20 mouse cellular contexts compared by ENCODE assay signal in the genomic region with DNA sequence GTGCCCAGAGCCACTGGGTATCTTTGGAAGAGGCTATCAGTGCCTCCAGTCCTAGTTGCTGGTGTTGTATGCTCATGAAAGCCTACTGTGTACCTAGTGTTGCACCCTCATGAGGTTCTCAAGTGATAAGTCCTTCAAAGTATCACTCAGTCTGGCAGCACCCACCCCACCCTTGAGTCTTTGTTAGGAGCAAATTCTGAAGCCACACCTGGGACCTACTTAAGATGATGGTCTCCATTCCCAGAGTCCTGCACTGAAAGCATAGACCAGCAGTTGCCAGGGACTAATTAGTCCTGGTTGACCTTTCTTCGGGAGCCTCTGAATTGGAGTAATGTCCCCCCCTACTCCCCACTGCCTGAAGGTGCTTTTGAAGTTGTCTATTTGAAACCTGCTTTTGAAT. TPM values are rescaled to one million over a fixed set of nuclear protein-coding genes. Genes with fewer than 3 reads are reported as not detected.
DNase-seq lines count a peak whose midpoint lies in the region; ATAC-seq and TF ChIP-seq lines count a peak whose summit lies in the region.
"Had no signal": no experiment of that assay in that cellular context is flagged by ENCODE, and none has a peak within 500 bp of the region (broad histone marks: within the 10 kb centered on the region; RNA-seq: fewer than 3 reads in every experiment).

No protein-coding gene starts in this region.

- peaks cover 11% of the 10 kb centered on the region for H3K4me1 ChIP-seq in heart, adult 2 months (ENCODE audit: control insufficient read depth, insufficient read depth, low read length)
- H3K4me1 ChIP-seq in heart, postnatal 0 days (ENCODE audit: control insufficient read depth, insufficient read depth), result peaks cover 23% of the 10 kb centered on the region
- H3K4me1 ChIP-seq in embryonic facial prominence, embryonic 14.5 days (ENCODE audit: control insufficient read depth, insufficient read depth, low read length), result peaks cover 19% of the 10 kb centered on the region
- peaks cover 19% of the 10 kb centered on the region for H3K4me1 ChIP-seq in limb, embryonic 14.5 days (ENCODE audit: control insufficient read depth, insufficient read depth, low read length)
- no peaks in the 10 kb centered on the region for H3K4me1 ChIP-seq in stomach, postnatal 0 days (replicated peaks; ENCODE audit: control insufficient read depth, insufficient read depth)

- no peak for TF ChIP-seq POLR2A in heart, adult 2 months (IDR thresholded peaks at IDR 0.05; ENCODE audit: insufficient read depth, low read depth, low read length)
- no peak for TF ChIP-seq POLR2A in limb, embryonic 14.5 days (IDR thresholded peaks at IDR 0.05; ENCODE audit: borderline replicate concordance, extremely low read depth, insufficient read depth, insufficient read length)

- TF ChIP-seq EP300 in heart, adult 2 months (IDR thresholded peaks at IDR 0.05; ENCODE audit: insufficient read depth, low read depth, low read length), result no peak
- no peak for TF ChIP-seq EP300 in heart, postnatal 0 days (IDR thresholded peaks at IDR 0.05; ENCODE audit: low read depth)
- no peak for TF ChIP-seq EP300 in stomach, postnatal 0 days (optimal IDR thresholded peaks at IDR 0.05)

- H3K4me2 ChIP-seq in heart, postnatal 0 days (ENCODE audit: low read depth, low read length), result 0 out of 2 replicates have a peak overlapping the region, but pooled peaks have one; percentile 26
- no peak overlapping the region for H3K4me2 ChIP-seq in embryonic facial prominence, embryonic 14.5 days (ENCODE audit: low read depth, low read length)
- H3K4me2 ChIP-seq in limb, embryonic 14.5 days (replicated peaks; ENCODE audit: low read depth, low read length, severe bottlenecking), result no peak overlapping the region
- no peak overlapping the region for H3K4me2 ChIP-seq in stomach, postnatal 0 days (replicated peaks; ENCODE audit: low read depth)
- H3K4me2 ChIP-seq: midbrain, embryonic 12.5 days; neural tube, embryonic 15.5 days had no signal

- peaks cover 8% of the 10 kb centered on the region for H3K79me2 ChIP-seq in heart, adult 2 months (replicated peaks; ENCODE audit: control insufficient read depth, insufficient read depth, low read length)

- no peak overlapping the region for H3K9ac ChIP-seq in heart, adult 2 months (ENCODE audit: low read depth, low read length)
- H3K9ac ChIP-seq in heart, postnatal 0 days (replicated peaks; ENCODE audit: low read depth, low read length), result no peak overlapping the region
- H3K9ac ChIP-seq in embryonic facial prominence, embryonic 14.5 days (ENCODE audit: low read depth, low read length), result no peak overlapping the region
- no peak overlapping the region for H3K9ac ChIP-seq in limb, embryonic 14.5 days (ENCODE audit: low read depth, low read length, severe bottlenecking)
- H3K9ac ChIP-seq in stomach, postnatal 0 days (ENCODE audit: low read length), result no peak overlapping the region
- H3K9ac ChIP-seq: midbrain, embryonic 12.5 days; neural tube, embryonic 15.5 days had no signal

- H3K4me3 ChIP-seq in heart, adult 2 months, result no peak overlapping the region
- no peak overlapping the region for H3K4me3 ChIP-seq in heart, postnatal 0 days (ENCODE audit: low read depth, low read length)
- no peak overlapping the region for H3K4me3 ChIP-seq in embryonic facial prominence, embryonic 14.5 days (ENCODE audit: low read depth, low read length)
- no peak overlapping the region for H3K4me3 ChIP-seq in limb, embryonic 14.5 days (replicated peaks; ENCODE audit: low read length)
- H3K4me3 ChIP-seq in stomach, postnatal 0 days (ENCODE audit: low read depth, low read length), result no peak overlapping the region
- H3K4me3 ChIP-seq: midbrain, embryonic 12.5 days; myocyte; neural tube, embryonic 15.5 days had no signal

- TF ChIP-seq CTCF in heart, adult 2 months (IDR thresholded peaks at IDR 0.05), result no peak
- TF ChIP-seq CTCF in heart, postnatal 0 days (IDR thresholded peaks at IDR 0.05; ENCODE audit: low read depth), result no peak
- no peak for TF ChIP-seq CTCF in stomach, postnatal 0 days (IDR thresholded peaks at IDR 0.05; ENCODE audit: low read depth)

- WGBS in heart, adult 2 months, result 59% methylated on average over 1 of the region's 1 CpGs
- WGBS in heart, postnatal 0 days, result 15% methylated on average over 1 of the region's 1 CpGs
- 0% methylated on average over 1 of the region's 1 CpGs for WGBS in embryonic facial prominence, embryonic 14.5 days
- 0% methylated on average over 1 of the region's 1 CpGs for WGBS in limb, embryonic 14.5 days
- WGBS in stomach, postnatal 0 days, result 54% methylated on average over 1 of the region's 1 CpGs

- H3K9me3 ChIP-seq in heart, postnatal 0 days (replicated peaks; ENCODE audit: control insufficient read depth, low read length), result no peaks in the 10 kb centered on the region
- H3K9me3 ChIP-seq in embryonic facial prominence, embryonic 14.5 days (ENCODE audit: control insufficient read depth, low read length), result no peaks in the 10 kb centered on the region
- H3K9me3 ChIP-seq in limb, embryonic 14.5 days (ENCODE audit: control insufficient read depth, low read length), result no peaks in the 10 kb centered on the region
- no peaks in the 10 kb centered on the region for H3K9me3 ChIP-seq in stomach, postnatal 0 days (ENCODE audit: control insufficient read depth, low read length)
- H3K9me3 ChIP-seq: midbrain, embryonic 12.5 days; neural tube, embryonic 15.5 days had no signal

- ATAC-seq in heart, postnatal 0 days (ENCODE audit: insufficient read depth, low read depth), result no peak
- 0 out of 2 replicates have a peak, but pooled peaks have one; percentile 6 for ATAC-seq in embryonic facial prominence, embryonic 14.5 days (ENCODE audit: low read depth)
- ATAC-seq in limb, embryonic 14.5 days (ENCODE audit: low FRiP score, low read depth), result no peak; the same call in 1 of the 2 replicates
- ATAC-seq in stomach, postnatal 0 days (ENCODE audit: low FRiP score, low TSS enrichment), result no peak
- ATAC-seq: activated CD4-positive, CD25-positive, alpha-beta regulatory T cell, adult 4 months; hindbrain, embryonic 16.5 days; Patski had no signal

- no peak for DNase-seq in heart, adult 2 months
- DNase-seq in heart, postnatal 4 days, result no peak
- no peak for DNase-seq in heart, postnatal 0 days (ENCODE audit: low spot score)
- DNase-seq in heart, postnatal 14 days, result no peak
- no peak for DNase-seq in embryonic facial prominence, embryonic 14.5 days (ENCODE audit: low spot score)
- no peak for DNase-seq in limb, embryonic 14.5 days (ENCODE audit: low spot score)
- DNase-seq in adrenal gland, adult 18-20 months (ENCODE audit: low spot score in 2 of 2), result no peak
- no peak for DNase-seq in stomach, postnatal 0 days (ENCODE audit: low spot score)
- DNase-seq: adrenal gland, postnatal 36 days; cerebellum, adult 2 months; kidney, adult 11 months; kidney, postnatal 14 days; lung, adult 18-20 months; thymus, postnatal 25 days had no signal

- intact Hi-C loops in heart, adult 2 months (cut with DNase I), result no loop called here
- intact Hi-C loops in heart, postnatal 14 days (cut with DNase I), result no loop called here

- peak overlapping the region; percentile 61 for H3K27ac ChIP-seq in heart, adult 2 months
- H3K27ac ChIP-seq in heart, postnatal 0 days (ENCODE audit: low read depth), result peak overlapping the region; percentile 84
- peak overlapping the region; percentile 81 for H3K27ac ChIP-seq in embryonic facial prominence, embryonic 14.5 days (replicated peaks; ENCODE audit: low read depth, low read length)
- H3K27ac ChIP-seq in limb, embryonic 14.5 days (replicated peaks; ENCODE audit: low read depth, low read length), result peak overlapping the region; percentile 67
- H3K27ac ChIP-seq in stomach, postnatal 0 days (replicated peaks), result no peak overlapping the region
- H3K27ac ChIP-seq: midbrain, embryonic 12.5 days had no signal

- no peaks in the 10 kb centered on the region for H3K27me3 ChIP-seq in heart, adult 2 months (ENCODE audit: control insufficient read depth, insufficient read depth, low read length)
- H3K27me3 ChIP-seq in heart, postnatal 0 days (ENCODE audit: control insufficient read depth, insufficient read depth, low read length), result no peaks in the 10 kb centered on the region
- no peaks in the 10 kb centered on the region for H3K27me3 ChIP-seq in embryonic facial prominence, embryonic 14.5 days (replicated peaks; ENCODE audit: control insufficient read depth, insufficient read depth, low read length)
- no peaks in the 10 kb centered on the region for H3K27me3 ChIP-seq in limb, embryonic 14.5 days (ENCODE audit: control insufficient read depth, insufficient read depth, low read length)
- no peaks in the 10 kb centered on the region for H3K27me3 ChIP-seq in stomach, postnatal 0 days (ENCODE audit: control insufficient read depth, insufficient read depth, low read length)
- H3K27me3 ChIP-seq: midbrain, embryonic 12.5 days; neural tube, embryonic 15.5 days; Patski had no signal

- H3K36me3 ChIP-seq in heart, adult 2 months (ENCODE audit: control insufficient read depth, insufficient read depth, low read length), result peaks cover 2% of the 10 kb centered on the region
- no peaks in the 10 kb centered on the region for H3K36me3 ChIP-seq in heart, postnatal 0 days (replicated peaks; ENCODE audit: control insufficient read depth, insufficient read depth, low read length)
- H3K36me3 ChIP-seq in embryonic facial prominence, embryonic 14.5 days (ENCODE audit: control insufficient read depth, insufficient read depth, low read length), result no peaks in the 10 kb centered on the region
- H3K36me3 ChIP-seq in limb, embryonic 14.5 days (ENCODE audit: control insufficient read depth, insufficient read depth, low read length), result no peaks in the 10 kb centered on the region
- no peaks in the 10 kb centered on the region for H3K36me3 ChIP-seq in stomach, postnatal 0 days (ENCODE audit: control insufficient read depth, insufficient read depth, low read length)
- H3K36me3 ChIP-seq: midbrain, embryonic 12.5 days; neural tube, embryonic 15.5 days had no signal

RNA-seq across cellular contexts. Expression of a gene that starts 45.2 kb away (rescaled TPM):
- 10 to 100 TPM; 18.9 to 23.3 TPM for total RNA-seq in heart, adult 2 months (2021)
- 16.7 and 21.3 TPM in 2 replicates for polyA plus RNA-seq in heart, adult 2 months (2012; rRNA removed)
- 10 to 100 TPM; 20.8 TPM for total RNA-seq in heart, postnatal 4 days (2021)
- 14.7 and 19.9 TPM in 2 replicates for total RNA-seq in heart, postnatal 0 days (2014; rRNA removed; ENCODE audit: low replicate concordance)
- polyA plus RNA-seq in heart, postnatal 0 days (2015; fragmentation: Nextera tagmentation; extraction: Ambion mirVana), result 20.2 and 21.4 TPM in 2 replicates
- total RNA-seq in heart, postnatal 14 days (2021), result 10 to 100 TPM; 23.2 to 24.0 TPM
- polyA plus RNA-seq in embryonic facial prominence, embryonic 14.5 days (2014; fragmentation: Nextera tagmentation; extraction: Ambion mirVana), result 13.7 and 18.0 TPM in 2 replicates
- 10.6 and 11.3 TPM in 2 replicates for polyA plus RNA-seq in limb, embryonic 14.5 days (2012; rRNA removed)
- 17.2 and 18.6 TPM in 2 replicates for polyA plus RNA-seq in limb, embryonic 14.5 days (2014; fragmentation: Nextera tagmentation; extraction: Ambion mirVana)
- total RNA-seq in adrenal gland, adult 18-20 months (2021), result 10 to 100 TPM; 20.3 to 60.0 TPM
- 16.8 and 17.8 TPM in 2 replicates for polyA plus RNA-seq in stomach, postnatal 0 days (2015; fragmentation: Nextera tagmentation; extraction: Ambion mirVana)
